Mouse (Mus musculus) brain, embryonic 14.5 days (tissue): ENCODE data around the gene Arhgap17.

Experiments used
- CTCF ChIP-seq: fragments of 200-500 bp; IDR thresholded peaks from 2 replicates; pipeline ENCODE4 v1.5.1; 2012; ENCODE audit warnings: inconsistent platforms, mild to moderate bottlenecking, moderate library complexity, borderline replicate concordance; ENCODE audit not compliant: insufficient read depth, insufficient read length; ENCODE audit errors: extremely low read depth
- POLR2A ChIP-seq: fragments of 200-500 bp; IDR thresholded peaks from 2 replicates; pipeline ENCODE4 v1.6.1; 2012; ENCODE audit warnings: mild to moderate bottlenecking, inconsistent platforms, borderline replicate concordance; ENCODE audit not compliant: poor library complexity, insufficient read depth, insufficient read length, severe bottlenecking; ENCODE audit errors: extremely low read depth

DNA sequence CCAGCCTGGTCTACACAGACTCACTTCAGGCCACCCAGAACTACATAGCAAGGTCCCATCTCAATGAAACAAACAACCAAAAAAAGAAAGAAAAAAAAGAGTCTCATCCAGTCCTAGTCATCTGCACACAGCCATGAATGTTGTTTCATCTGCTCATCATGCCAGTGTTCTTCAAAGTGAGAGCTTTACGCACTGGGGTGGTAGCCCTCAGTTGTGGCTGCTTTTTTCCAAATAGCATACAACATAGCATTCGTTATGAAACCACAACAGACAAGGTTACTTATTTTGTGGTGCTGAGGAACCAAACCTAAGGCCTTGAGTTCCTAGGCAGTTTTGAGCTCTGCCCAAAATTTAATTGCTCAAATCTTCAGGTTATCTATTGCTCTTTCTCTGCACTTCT lies 14.9 kb downstream of the Arhgap17 start:
- no peak for TF ChIP-seq CTCF
- TF ChIP-seq POLR2A: no peak
